Mouse (Mus musculus) cerebellum, postnatal 4 days (tissue): ENCODE measurements around the gene Plxna1.

Source experiments
- DNase-seq, 2 experiments: peaks; one replicate each; pipeline ENCODE4 v3.0.0; 2022; ENCODE audit warnings: low spot score in 2 of 2, mixed read lengths in 1 of 2

The Plxna1 gene

GRCm38 (mm10) chr6:89361418-89362280 is 771 bp downstream of the Plxna1 start:
- DNase-seq: peak in 1 of 2 experiments; percentile 36

GRCm38 (mm10) chr6:89360709-89361417 is 1.6 kb downstream of the Plxna1 start:
- no peak for DNase-seq

- DNase-seq: no peak
Measured at GRCm38 (mm10) chr6:89359771-89360708, 2.4 kb downstream of the Plxna1 start.

GRCm38 (mm10) chr6:89359192-89359591 is 3.2 kb downstream of the Plxna1 start:
- no peak for DNase-seq

- no peak for DNase-seq
Measured at GRCm38 (mm10) chr6:89355661-89356060, 6.8 kb downstream of the Plxna1 start.

GRCm38 (mm10) chr6:89354726-89355125 is 7.7 kb downstream of the Plxna1 start:
- DNase-seq: no peak

GRCm38 (mm10) chr6:89354076-89354475 is 8.3 kb downstream of the Plxna1 start:
- DNase-seq: no peak

- DNase-seq: no peak
Measured at GRCm38 (mm10) chr6:89353101-89353500, 9.3 kb downstream of the Plxna1 start.

GRCm38 (mm10) chr6:89351441-89352137 is 10.8 kb downstream of the Plxna1 start:
- DNase-seq: peak in 1 of 2 experiments; percentile 37

- DNase-seq: no peak
Measured at GRCm38 (mm10) chr6:89350520-89350919, 11.9 kb downstream of the Plxna1 start.

- no peak for DNase-seq
Measured at GRCm38 (mm10) chr6:89350037-89350515, 12.3 kb downstream of the Plxna1 start.

GRCm38 (mm10) chr6:89348363-89348762 is 14.1 kb downstream of the Plxna1 start:
- peak in 1 of 2 experiments; percentile 52 for DNase-seq

GRCm38 (mm10) chr6:89347792-89348191 is 14.6 kb downstream of the Plxna1 start:
- DNase-seq: no peak

- DNase-seq: no peak
Measured at GRCm38 (mm10) chr6:89345855-89346254, 16.6 kb downstream of the Plxna1 start.

GRCm38 (mm10) chr6:89345486-89345785 is 17.0 kb downstream of the Plxna1 start:
- DNase-seq: no peak

- DNase-seq: peak in 1 of 2 experiments; percentile 32
Measured at GRCm38 (mm10) chr6:89344613-89345485, 17.6 kb downstream of the Plxna1 start.

GRCm38 (mm10) chr6:89341981-89342380 is 20.4 kb downstream of the Plxna1 start:
- no peak for DNase-seq

GRCm38 (mm10) chr6:89339447-89339846 is 23.0 kb downstream of the Plxna1 start:
- peak in 1 of 2 experiments; percentile 62 for DNase-seq

- DNase-seq: no peak
Measured at GRCm38 (mm10) chr6:89338733-89339132, 23.7 kb downstream of the Plxna1 start.

GRCm38 (mm10) chr6:89337574-89337973 is 24.8 kb downstream of the Plxna1 start:
- DNase-seq: no peak
